Mouse (Mus musculus) C2C12 (cell line): Measurements from ENCODE around the gene Rad9b. TPM values are rescaled to one million over a fixed set of nuclear protein-coding genes. Genes with fewer than 3 reads are reported as not detected.

Experiments used
- H3K27me3 ChIP-seq: one replicate; pipeline ENCODE4 v1.6.1; 2011; ENCODE audit not compliant: control insufficient read depth, insufficient read depth, insufficient read length
- H3K36me3 ChIP-seq: one replicate; pipeline ENCODE4 v1.6.1; 2011; ENCODE audit not compliant: control insufficient read depth, insufficient read depth
- H3K4me3 ChIP-seq: one replicate; pipeline ENCODE4 v1.5.1; 2011; ENCODE audit warnings: mild to moderate bottlenecking, control low read depth; ENCODE audit not compliant: poor library complexity, insufficient read depth, severe bottlenecking
- H3K79me2 ChIP-seq: one replicate; pipeline ENCODE4 v1.6.1; 2011; ENCODE audit not compliant: control insufficient read depth, insufficient read depth
- H3K79me3 ChIP-seq: one replicate; pipeline ENCODE4 v1.6.1; 2011; ENCODE audit warnings: low read depth, control low read depth
- H3ac ChIP-seq: one replicate; pipeline ENCODE3; 2011; ENCODE audit warnings: low read depth; ENCODE audit not compliant: control insufficient read depth, insufficient read length
- CEBPB ChIP-seq: IDR thresholded peaks from one replicate; pipeline ENCODE4 v1.6.1; 2011; ENCODE audit warnings: low read depth, mild to moderate bottlenecking, control low read depth, moderate library complexity
- CTCF ChIP-seq: IDR thresholded peaks from one replicate; pipeline ENCODE4 v1.5.1; 2011; ENCODE audit not compliant: control insufficient read depth, insufficient read depth, insufficient read length
- FOSL1 ChIP-seq: IDR thresholded peaks from one replicate; pipeline ENCODE4 v1.8.0; 2011; ENCODE audit warnings: mild to moderate bottlenecking, low read length; ENCODE audit not compliant: poor library complexity, insufficient read depth, severe bottlenecking
- MAX ChIP-seq: IDR thresholded peaks from one replicate; pipeline ENCODE4 v1.6.1; 2011; ENCODE audit warnings: mild to moderate bottlenecking, control low read depth
- MYOD1 ChIP-seq: IDR thresholded peaks from one replicate; pipeline ENCODE4 v1.6.1; 2011; ENCODE audit warnings: low read depth; ENCODE audit not compliant: control insufficient read depth, insufficient read length
- MYOG ChIP-seq: IDR thresholded peaks from one replicate; pipeline ENCODE4 v1.6.1; 2011; ENCODE audit not compliant: control insufficient read depth, insufficient read length; ENCODE audit errors: extremely low read depth
- USF1 ChIP-seq: IDR thresholded peaks from one replicate; pipeline ENCODE4 v1.6.1; 2011; ENCODE audit warnings: low read depth, mild to moderate bottlenecking, control low read depth, moderate library complexity
- polyA plus RNA-seq: library from polyadenylated mRNA; unstranded; fragments of >200 nt; fragmentation: generic; extraction: Trizol; gene quantifications from one replicate; pipeline ENCODE4 v1.2.1, GENCODE M21; 2012; ENCODE audit warnings: missing spikeins

The Rad9b gene
- polyA plus RNA-seq, 1 experiment, result 0.73 TPM

- Histone ChIP-seq H3K79me2 (peaks cover 50% of the 10 kb centered on the region), H3K27me3 (no peaks in the 10 kb centered on the region), H3K4me3 (peak overlapping the region; percentile 83), H3ac (peak overlapping the region; percentile 97), H3K36me3 (peaks cover 5% of the 10 kb centered on the region), H3K79me3 (peaks cover 29% of the 10 kb centered on the region)
- TF ChIP-seq FOSL1 (no peak), MYOD1 (no peak)
These were observed 547 bp upstream of the Rad9b start for GRCm38 (mm10) chr5:122354492-122355067.

- no peak for TF ChIP-seq MYOD1
- TF ChIP-seq CEBPB, result no peak
- no peak for TF ChIP-seq MYOG
- no peak for TF ChIP-seq USF1
- Histone ChIP-seq H3K79me2 (no peaks in the 10 kb centered on the region), H3K4me3 (no peak overlapping the region), H3ac (no peak overlapping the region), H3K36me3 (no peaks in the 10 kb centered on the region), H3K79me3 (no peaks in the 10 kb centered on the region), H3K27me3 (no peaks in the 10 kb centered on the region)
These were observed 8.3 kb downstream of the Rad9b start for GRCm38 (mm10) chr5:122345777-122346176.

GRCm38 (mm10) chr5:122344260-122344659 is 9.8 kb downstream of the Rad9b start:
- Histone ChIP-seq H3K79me3 (no peaks in the 10 kb centered on the region), H3ac (no peak overlapping the region), H3K27me3 (no peaks in the 10 kb centered on the region), H3K79me2 (no peaks in the 10 kb centered on the region), H3K36me3 (no peaks in the 10 kb centered on the region), H3K4me3 (no peak overlapping the region)
- TF ChIP-seq CTCF, result peak; percentile 76
- no peak for TF ChIP-seq MYOD1
- TF ChIP-seq FOSL1, result no peak
- no peak for TF ChIP-seq MYOG
- TF ChIP-seq USF1, result no peak
- no peak for TF ChIP-seq CEBPB
- no peak for TF ChIP-seq MAX

DNA sequence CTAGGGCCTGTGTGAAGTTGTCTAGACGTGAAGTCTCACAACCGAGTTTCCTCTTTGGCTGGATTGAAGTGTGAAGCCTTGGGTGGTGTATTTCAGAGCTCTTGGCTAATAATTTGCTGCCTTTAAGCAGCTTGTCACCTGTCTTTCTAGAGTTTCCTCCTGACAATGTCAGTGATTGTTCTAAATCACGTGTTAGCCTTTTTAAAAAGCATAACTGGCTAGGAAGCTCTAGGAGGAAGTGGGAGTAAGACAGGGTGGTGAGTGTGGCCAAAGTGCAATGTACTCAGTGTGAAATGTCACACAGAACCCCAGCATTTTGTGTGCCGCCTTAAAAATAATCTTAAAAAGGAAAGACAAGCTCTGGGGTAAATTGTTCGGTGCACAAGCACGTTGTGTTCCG is 10.3 kb downstream of the Rad9b start:
- no peaks in the 10 kb centered on the region for H3K36me3 ChIP-seq
- no peak overlapping the region for H3K4me3 ChIP-seq
- H3K27me3 ChIP-seq, result no peaks in the 10 kb centered on the region
- no peaks in the 10 kb centered on the region for H3K79me3 ChIP-seq
- no peak overlapping the region for H3ac ChIP-seq
- no peak for TF ChIP-seq MYOG
- no peaks in the 10 kb centered on the region for H3K79me2 ChIP-seq

- Histone ChIP-seq H3ac (no peak overlapping the region), H3K4me3 (no peak overlapping the region), H3K27me3 (no peaks in the 10 kb centered on the region), H3K79me2 (no peaks in the 10 kb centered on the region), H3K36me3 (no peaks in the 10 kb centered on the region), H3K79me3 (no peaks in the 10 kb centered on the region)
- TF ChIP-seq CTCF, result no peak
- TF ChIP-seq MYOD1, result no peak
- TF ChIP-seq FOSL1, result no peak
- no peak for TF ChIP-seq MAX
- TF ChIP-seq CEBPB, result no peak
- no peak for TF ChIP-seq USF1
- no peak for TF ChIP-seq MYOG
These were observed 11.2 kb downstream of the Rad9b start for GRCm38 (mm10) chr5:122342874-122343273.

GRCm38 (mm10) chr5:122336554-122337294 is 17.3 kb downstream of the Rad9b start:
- no peaks in the 10 kb centered on the region for H3K79me3 ChIP-seq
- no peak for TF ChIP-seq MYOD1
- TF ChIP-seq USF1, result no peak
- no peak for TF ChIP-seq MYOG
- no peak for TF ChIP-seq CTCF
- TF ChIP-seq FOSL1, result no peak
- TF ChIP-seq MAX, result no peak
- no peak for TF ChIP-seq CEBPB
- no peaks in the 10 kb centered on the region for H3K79me2 ChIP-seq
- no peak overlapping the region for H3ac ChIP-seq
- H3K4me3 ChIP-seq, result no peak overlapping the region
- no peaks in the 10 kb centered on the region for H3K27me3 ChIP-seq
- H3K36me3 ChIP-seq, result no peaks in the 10 kb centered on the region
